Mouse (Mus musculus) neutrophil, adult 5-6 weeks (primary cell): ENCODE data around the gene Arl8b. TPM values are rescaled to one million over a fixed set of nuclear protein-coding genes. Genes with fewer than 3 reads are reported as not detected.
"Not testable (repeated sequence)": the region's sequence is repeated elsewhere in the genome, so short reads cannot be mapped to it uniquely, and the experiment has no call there.

ENCODE experiments used
- ATAC-seq: fragments of 151-379, 151-347 bp; 2 replicates; pipeline ENCODE4 v1.8.0; 2017; ENCODE audit warnings: mild to moderate bottlenecking, moderate TSS enrichment; ENCODE audit not compliant: insufficient number of reproducible peaks, poor library complexity, low FRiP score, severe bottlenecking; ENCODE audit errors: extremely low read depth
- total RNA-seq: library from RNA; stranded (forward); fragments of 200-1000 nt; gene quantifications from 2 replicates; pipeline ENCODE4 v1.2.3, GENCODE M21; 2017

The Arl8b gene
- total RNA-seq, 1 experiment from 2014 or later: 36.4 TPM

DNA sequence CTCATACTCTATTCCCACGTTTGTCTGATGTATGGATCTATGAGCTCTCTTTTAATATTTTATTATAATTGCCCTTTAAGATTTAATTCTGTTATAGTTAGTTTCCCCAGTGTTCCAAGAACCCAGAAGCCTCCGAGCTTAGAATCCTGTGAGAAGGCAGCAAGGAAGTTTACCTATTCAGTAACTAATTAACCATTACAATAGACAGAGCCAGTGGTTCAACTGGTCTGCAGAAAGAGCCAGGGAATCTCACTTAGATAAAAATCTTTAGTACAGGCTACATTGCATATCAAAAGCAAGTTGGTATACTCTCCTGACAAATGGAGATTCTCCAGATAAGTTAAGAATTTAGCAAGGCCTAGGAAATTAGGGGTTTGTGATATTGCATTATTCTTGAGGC, 86.1 kb downstream of the Arl8b start:
- not testable (repeated sequence) for ATAC-seq

GRCm38 (mm10) chr6:108870421-108870820, 87.5 kb downstream of the Arl8b start:
- ATAC-seq: no peak

GRCm38 (mm10) chr6:108871251-108871650, 88.4 kb downstream of the Arl8b start:
- ATAC-seq: no peak

Other genes starting within 250 kb of the Arl8b start
- gene Bhlhe40, start 122.5 kb upstream of the Arl8b start, total RNA-seq: 13.4 and 14.2 TPM in 2 replicates
- gene Edem1, start 45.5 kb downstream of the Arl8b start, total RNA-seq: 83.6 and 88.1 TPM in 2 replicates